Comparison of ENCODE assay signal across 9 mouse cellular contexts in the genomic region with DNA sequence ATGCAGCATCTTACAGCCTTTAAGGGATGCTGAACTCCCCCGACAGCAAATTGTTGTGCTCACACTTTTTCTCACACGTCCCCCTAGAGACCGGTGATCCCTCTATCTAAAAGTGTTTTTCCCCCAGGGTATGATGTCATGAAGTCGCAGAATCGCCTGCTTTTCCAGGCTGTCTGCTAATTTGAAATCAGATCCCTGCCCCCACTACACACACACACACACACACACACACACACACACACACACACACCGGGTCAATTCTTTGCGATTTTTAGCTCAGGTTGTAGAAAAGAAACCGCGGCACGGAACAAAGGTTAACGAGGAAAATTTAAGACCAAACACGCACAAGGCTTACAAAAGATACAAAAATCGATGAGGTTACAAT. TPM values are rescaled to one million over a fixed set of nuclear protein-coding genes. Genes with fewer than 3 reads are reported as not detected.
DNase-seq lines count a peak whose midpoint lies in the region; ATAC-seq lines count a peak whose summit lies in the region.
"Had no signal": no experiment of that assay in that cellular context is flagged by ENCODE, and none has a peak within 500 bp of the region (broad histone marks: within the 10 kb centered on the region; RNA-seq: fewer than 3 reads in every experiment).

No protein-coding gene starts in this region.

- H3K27me3 ChIP-seq in kidney, embryonic 15.5 days, result peaks cover 18% of the 10 kb centered on the region
- H3K27me3 ChIP-seq in hindbrain, embryonic 12.5 days, result peaks cover 9% of the 10 kb centered on the region
- H3K27me3 ChIP-seq in midbrain, embryonic 12.5 days, result peaks cover 12% of the 10 kb centered on the region

- H3K9ac ChIP-seq in kidney, embryonic 15.5 days, result peak overlapping the region; percentile 62; the same call in 1 of the 2 replicates
- H3K9ac ChIP-seq in hindbrain, embryonic 12.5 days, result peak overlapping the region; percentile 90
- H3K9ac ChIP-seq in midbrain, embryonic 12.5 days (replicated peaks), result 0 out of 2 replicates have a peak overlapping the region, but pooled peaks have one; percentile 88

- ATAC-seq in kidney, embryonic 15.5 days (replicated peaks; ENCODE audit: low FRiP score), result peak; percentile 13; the same call in 1 of the 2 replicates
- ATAC-seq in hindbrain, embryonic 12.5 days (ENCODE audit: low FRiP score), result no peak
- no peak; the same call in 1 of the 2 replicates for ATAC-seq in midbrain, embryonic 12.5 days (ENCODE audit: low FRiP score, low read depth)
- ATAC-seq in erythroid progenitor cell, adult 5-6 weeks (replicated peaks; ENCODE audit: low FRiP score, poor library complexity, severe bottlenecking), result no peak
- ATAC-seq: inflammation-experienced regulatory T-cells, adult 6 months had no signal

- 3% methylated on average over 13 of the region's 13 CpGs for WGBS in kidney, embryonic 15.5 days
- 6% methylated on average over 13 of the region's 13 CpGs for WGBS in hindbrain, embryonic 12.5 days
- WGBS in midbrain, embryonic 12.5 days, result 4% methylated on average over 13 of the region's 13 CpGs

- H3K4me2 ChIP-seq in kidney, embryonic 15.5 days, result peak overlapping the region; percentile 99
- H3K4me2 ChIP-seq in hindbrain, embryonic 12.5 days (replicated peaks), result peak overlapping the region; percentile 80
- peak overlapping the region; percentile 87 for H3K4me2 ChIP-seq in midbrain, embryonic 12.5 days (replicated peaks)

- peak overlapping the region; percentile 81 for H3K4me3 ChIP-seq in kidney, embryonic 15.5 days (replicated peaks)
- peak overlapping the region; percentile 78 for H3K4me3 ChIP-seq in brown adipose tissue, adult 24 weeks (ENCODE audit: insufficient read depth, low read depth, low read length)
- peak overlapping the region; percentile 82 for H3K4me3 ChIP-seq in hindbrain, embryonic 12.5 days
- H3K4me3 ChIP-seq in midbrain, embryonic 12.5 days, result peak overlapping the region; percentile 81

- DNase-seq in kidney, adult 18-20 months, result no peak
- DNase-seq in natural killer cell, adult 2 months (ENCODE audit: low spot score in 2 of 2), result no peak
- DNase-seq in MN1 (ENCODE audit: low spot score), result no peak

- no peaks in the 10 kb centered on the region for H3K36me3 ChIP-seq in kidney, embryonic 15.5 days
- H3K36me3 ChIP-seq in hindbrain, embryonic 12.5 days, result no peaks in the 10 kb centered on the region
- H3K36me3 ChIP-seq in midbrain, embryonic 12.5 days, result no peaks in the 10 kb centered on the region

- H3K9me3 ChIP-seq in kidney, embryonic 15.5 days (replicated peaks), result no peaks in the 10 kb centered on the region
- no peaks in the 10 kb centered on the region for H3K9me3 ChIP-seq in hindbrain, embryonic 12.5 days (replicated peaks)
- no peaks in the 10 kb centered on the region for H3K9me3 ChIP-seq in midbrain, embryonic 12.5 days

- no peak overlapping the region for H3K27ac ChIP-seq in kidney, embryonic 15.5 days
- H3K27ac ChIP-seq in brown adipose tissue, adult 24 weeks (replicated peaks; ENCODE audit: low read depth, low read length), result no peak overlapping the region
- peak overlapping the region; percentile 88 for H3K27ac ChIP-seq in hindbrain, embryonic 12.5 days
- peak overlapping the region; percentile 87 for H3K27ac ChIP-seq in midbrain, embryonic 12.5 days (replicated peaks)

- H3K4me1 ChIP-seq in kidney, embryonic 15.5 days, result peaks cover 15% of the 10 kb centered on the region
- no peaks in the 10 kb centered on the region for H3K4me1 ChIP-seq in brown adipose tissue, adult 24 weeks (ENCODE audit: control insufficient read depth, insufficient read depth, insufficient read length, low read length)
- H3K4me1 ChIP-seq in hindbrain, embryonic 12.5 days, result peaks cover 10% of the 10 kb centered on the region
- H3K4me1 ChIP-seq in midbrain, embryonic 12.5 days, result peaks cover 20% of the 10 kb centered on the region

RNA-seq across cellular contexts. Expression of gene Dmxl2, which starts 0.7 kb away (rescaled TPM):
- 6.3 and 6.5 TPM in 2 replicates for polyA plus RNA-seq in kidney, embryonic 15.5 days (2015; fragmentation: Nextera tagmentation; extraction: Ambion mirVana)
- polyA plus RNA-seq in brown adipose tissue, adult 24 weeks (2012; ENCODE audit: insufficient read depth, insufficient read length, missing spikeins), result 2.8 and 3.3 TPM in 2 replicates
- polyA plus RNA-seq in hindbrain, embryonic 12.5 days (2016; fragmentation: Nextera tagmentation; extraction: Ambion mirVana), result 27.1 and 27.7 TPM in 2 replicates
- polyA plus RNA-seq in midbrain, embryonic 12.5 days (2016; fragmentation: Nextera tagmentation; extraction: Ambion mirVana), result 20.8 and 25.5 TPM in 2 replicates
- total RNA-seq in erythroid progenitor cell, adult 5-6 weeks (2015; ENCODE audit: low replicate concordance), result 4.7 and 10.5 TPM in 2 replicates
- 1.7 and 4.2 TPM in 2 replicates for total RNA-seq in erythroid progenitor cell, adult 5-6 weeks (2017; ENCODE audit: low replicate concordance)

RNA-seq across cellular contexts. Expression of gene Sh2d7, which starts 36.7 kb away (rescaled TPM):
- not detected in 2 replicates for polyA plus RNA-seq in kidney, embryonic 15.5 days (2015; fragmentation: Nextera tagmentation; extraction: Ambion mirVana)
- not detected in 2 replicates for polyA plus RNA-seq in brown adipose tissue, adult 24 weeks (2012; ENCODE audit: insufficient read depth, insufficient read length, missing spikeins)
- not detected in 2 replicates for polyA plus RNA-seq in hindbrain, embryonic 12.5 days (2016; fragmentation: Nextera tagmentation; extraction: Ambion mirVana)
- polyA plus RNA-seq in midbrain, embryonic 12.5 days (2016; fragmentation: Nextera tagmentation; extraction: Ambion mirVana), result 0.13 TPM in 1 of 2 replicates, not detected in the other
- total RNA-seq in erythroid progenitor cell, adult 5-6 weeks (2015; ENCODE audit: low replicate concordance), result not detected in 2 replicates
- total RNA-seq in erythroid progenitor cell, adult 5-6 weeks (2017; ENCODE audit: low replicate concordance), result not detected in 2 replicates
- polyA plus RNA-seq: inflammation-experienced regulatory T-cells, adult 6 months had no signal

RNA-seq across cellular contexts. Expression of gene Cib2, which starts 57.9 kb away (rescaled TPM):
- 15.9 and 17.4 TPM in 2 replicates for polyA plus RNA-seq in kidney, embryonic 15.5 days (2015; fragmentation: Nextera tagmentation; extraction: Ambion mirVana)
- polyA plus RNA-seq in brown adipose tissue, adult 24 weeks (2012; ENCODE audit: insufficient read depth, insufficient read length, missing spikeins), result 458 and 493 TPM in 2 replicates
- 23.5 and 24.7 TPM in 2 replicates for polyA plus RNA-seq in hindbrain, embryonic 12.5 days (2016; fragmentation: Nextera tagmentation; extraction: Ambion mirVana)
- polyA plus RNA-seq in midbrain, embryonic 12.5 days (2016; fragmentation: Nextera tagmentation; extraction: Ambion mirVana), result 17.4 and 18.6 TPM in 2 replicates
- total RNA-seq in erythroid progenitor cell, adult 5-6 weeks (2015; ENCODE audit: low replicate concordance), result 3.6 TPM in 1 of 2 replicates, not detected in the other
- 0.15 and 3.7 TPM in 2 replicates for total RNA-seq in erythroid progenitor cell, adult 5-6 weeks (2017; ENCODE audit: low replicate concordance)

Comparison
In these comparisons a context has a peak if more than half of its experiments do, and no peak if none do; other contexts are left out.
1. H3K27ac ChIP-seq: peak in hindbrain, embryonic 12.5 days (single experiment) and midbrain, embryonic 12.5 days (single experiment); none in kidney, embryonic 15.5 days (single experiment) and brown adipose tissue, adult 24 weeks (single experiment).
2. RNA of gene Cib2, which starts 57.9 kb away (polyA plus RNA-seq): 458 to 493 TPM in brown adipose tissue, adult 24 weeks; 23.5 to 24.7 TPM in hindbrain, embryonic 12.5 days, 17.4 to 18.6 TPM in midbrain, embryonic 12.5 days and 15.9 to 17.4 TPM in kidney, embryonic 15.5 days; every median in the first group is over 10 times any median in the second.
3. Peak in every context shown above with its lines, with median percentiles within 50 percentile points of each other: H3K4me2 ChIP-seq, H3K4me3 ChIP-seq and H3K9ac ChIP-seq.